ENCODE assay signal across 19 mouse cellular contexts in genomic region chr1:23589414-23589942, GRCm38 (mm10).
DNase-seq lines count a peak whose midpoint lies in the region; ATAC-seq and TF ChIP-seq lines count a peak whose summit lies in the region.
"Had no signal": no experiment of that assay in that cellular context is flagged by ENCODE, and none has a peak within 500 bp of the region (broad histone marks: within the 10 kb centered on the region; RNA-seq: fewer than 3 reads in every experiment).

No protein-coding gene starts in this region.

- no peak overlapping the region for H3K9ac ChIP-seq in embryonic facial prominence, embryonic 14.5 days (ENCODE audit: low read depth, low read length)
- no peak overlapping the region for H3K9ac ChIP-seq in kidney, postnatal 0 days (ENCODE audit: low read depth, low read length)
- no peak overlapping the region for H3K9ac ChIP-seq in neural tube, embryonic 14.5 days (replicated peaks; ENCODE audit: low read depth, low read length)
- H3K9ac ChIP-seq: embryonic facial prominence, embryonic 13.5 days; heart, embryonic 12.5 days; hindbrain, embryonic 14.5 days had no signal

- H3K27ac ChIP-seq in embryonic facial prominence, embryonic 14.5 days (replicated peaks; ENCODE audit: low read depth, low read length), result no peak overlapping the region
- no peak overlapping the region for H3K27ac ChIP-seq in embryonic facial prominence, embryonic 10.5 days (replicated peaks)
- H3K27ac ChIP-seq in kidney, postnatal 0 days, result no peak overlapping the region
- no peak overlapping the region for H3K27ac ChIP-seq in kidney, adult 2 months (ENCODE audit: insufficient read depth, low read depth, low read length)
- no peak overlapping the region for H3K27ac ChIP-seq in neural tube, embryonic 14.5 days (ENCODE audit: low read depth, low read length)
- H3K27ac ChIP-seq: embryonic facial prominence, embryonic 13.5 days; hindbrain, embryonic 10.5 days; hindbrain, embryonic 14.5 days had no signal

- H3K27me3 ChIP-seq in embryonic facial prominence, embryonic 14.5 days (replicated peaks; ENCODE audit: control insufficient read depth, insufficient read depth, low read length), result no peaks in the 10 kb centered on the region
- H3K27me3 ChIP-seq in embryonic facial prominence, embryonic 10.5 days (replicated peaks; ENCODE audit: low read depth, poor library complexity, severe bottlenecking), result no peaks in the 10 kb centered on the region
- H3K27me3 ChIP-seq in kidney, postnatal 0 days (ENCODE audit: insufficient read depth, low read length), result no peaks in the 10 kb centered on the region
- H3K27me3 ChIP-seq in kidney, adult 2 months (replicated peaks; ENCODE audit: control insufficient read depth, insufficient read depth, low read length), result no peaks in the 10 kb centered on the region
- no peaks in the 10 kb centered on the region for H3K27me3 ChIP-seq in neural tube, embryonic 14.5 days (ENCODE audit: control insufficient read depth, insufficient read depth, low read length)
- H3K27me3 ChIP-seq: embryonic facial prominence, embryonic 13.5 days; heart, embryonic 12.5 days had no signal

- peak; percentile 2 for DNase-seq in embryonic facial prominence, embryonic 14.5 days (ENCODE audit: low spot score)
- no peak for DNase-seq in embryonic facial prominence, embryonic 10.5 days (ENCODE audit: low spot score)
- peak; percentile 60 for DNase-seq in kidney, postnatal 0 days (ENCODE audit: low spot score)
- DNase-seq in kidney, adult 2 months, result no peak
- no peak for DNase-seq in neural tube, embryonic 10.5 days (ENCODE audit: extremely low spot score, low spot score)
- DNase-seq in layer of hippocampus, adult 9-10 months (ENCODE audit: low spot score), result no peak
- DNase-seq: adrenal gland, adult 8-10 months; B cell, adult 2 months; cerebellum, adult 11-12 months; cerebellum, adult 9-10 months; cerebellum, postnatal 25 days; gastrocnemius, postnatal 14 days had no signal

- ATAC-seq in embryonic facial prominence, embryonic 14.5 days (ENCODE audit: low read depth), result no peak
- ATAC-seq in kidney, postnatal 0 days (replicated peaks; ENCODE audit: low FRiP score, low read depth), result no peak
- peak; percentile 31; the same call in 1 of the 2 replicates for ATAC-seq in neural tube, embryonic 14.5 days (ENCODE audit: low read depth)
- ATAC-seq: CD4-positive, CD25-positive, alpha-beta regulatory T cell, adult 4 months had no signal

- no peak for TF ChIP-seq POLR2A in kidney, adult 2 months (IDR thresholded peaks at IDR 0.05; ENCODE audit: low read depth, low read length)

- H3K4me1 ChIP-seq in embryonic facial prominence, embryonic 14.5 days (ENCODE audit: control insufficient read depth, insufficient read depth, low read length), result no peaks in the 10 kb centered on the region
- H3K4me1 ChIP-seq in embryonic facial prominence, embryonic 10.5 days, result no peaks in the 10 kb centered on the region
- H3K4me1 ChIP-seq in kidney, postnatal 0 days (replicated peaks; ENCODE audit: insufficient read depth, low read length), result no peaks in the 10 kb centered on the region
- H3K4me1 ChIP-seq in kidney, adult 2 months (ENCODE audit: control insufficient read depth, insufficient read depth, low read length), result no peaks in the 10 kb centered on the region
- no peaks in the 10 kb centered on the region for H3K4me1 ChIP-seq in neural tube, embryonic 14.5 days (ENCODE audit: control insufficient read depth, insufficient read depth, low read length)
- H3K4me1 ChIP-seq: embryonic facial prominence, embryonic 13.5 days; heart, embryonic 12.5 days; hindbrain, embryonic 10.5 days had no signal

- no peak overlapping the region for H3K4me2 ChIP-seq in embryonic facial prominence, embryonic 14.5 days (ENCODE audit: low read depth, low read length)
- no peak overlapping the region for H3K4me2 ChIP-seq in kidney, postnatal 0 days (ENCODE audit: low read length)
- H3K4me2 ChIP-seq in neural tube, embryonic 14.5 days (ENCODE audit: low read depth, low read length), result no peak overlapping the region
- H3K4me2 ChIP-seq: embryonic facial prominence, embryonic 13.5 days; heart, embryonic 12.5 days; hindbrain, embryonic 14.5 days had no signal

- WGBS in embryonic facial prominence, embryonic 14.5 days, result 66% methylated on average over 6 of the region's 6 CpGs
- 82% methylated on average over 6 of the region's 6 CpGs for WGBS in embryonic facial prominence, embryonic 10.5 days
- WGBS in kidney, postnatal 0 days, result 45% methylated on average over 6 of the region's 6 CpGs
- 45% methylated on average over 6 of the region's 6 CpGs for WGBS in kidney, adult 2 months
- WGBS in neural tube, embryonic 14.5 days, result 60% methylated on average over 6 of the region's 6 CpGs

- TF ChIP-seq CTCF in kidney, postnatal 0 days (IDR thresholded peaks at IDR 0.05; ENCODE audit: low read depth), result no peak
- TF ChIP-seq CTCF in kidney, adult 2 months (conservative IDR thresholded peaks at IDR 0.05; ENCODE audit: insufficient read depth, insufficient read length, low read depth, low read length), result no peak

- H3K36me3 ChIP-seq in embryonic facial prominence, embryonic 14.5 days (ENCODE audit: control insufficient read depth, insufficient read depth, low read length), result no peaks in the 10 kb centered on the region
- H3K36me3 ChIP-seq in embryonic facial prominence, embryonic 10.5 days (replicated peaks), result no peaks in the 10 kb centered on the region
- no peaks in the 10 kb centered on the region for H3K36me3 ChIP-seq in kidney, postnatal 0 days (ENCODE audit: insufficient read depth, low read length)
- H3K36me3 ChIP-seq in kidney, adult 2 months (ENCODE audit: control insufficient read depth, insufficient read depth, low read length), result no peaks in the 10 kb centered on the region
- no peaks in the 10 kb centered on the region for H3K36me3 ChIP-seq in neural tube, embryonic 14.5 days (ENCODE audit: control insufficient read depth, insufficient read depth, low read length)
- H3K36me3 ChIP-seq: embryonic facial prominence, embryonic 13.5 days; G1E; heart, embryonic 12.5 days; hindbrain, embryonic 10.5 days had no signal

- no peaks in the 10 kb centered on the region for H3K9me3 ChIP-seq in embryonic facial prominence, embryonic 14.5 days (ENCODE audit: control insufficient read depth, low read length)
- H3K9me3 ChIP-seq in embryonic facial prominence, embryonic 10.5 days, result no peaks in the 10 kb centered on the region
- H3K9me3 ChIP-seq in kidney, postnatal 0 days (replicated peaks; ENCODE audit: low read length), result no peaks in the 10 kb centered on the region
- H3K9me3 ChIP-seq in neural tube, embryonic 14.5 days (ENCODE audit: control insufficient read depth, low read length), result no peaks in the 10 kb centered on the region
- H3K9me3 ChIP-seq: embryonic facial prominence, embryonic 13.5 days; G1E; heart, embryonic 12.5 days; hindbrain, embryonic 10.5 days had no signal

- no peak overlapping the region for H3K4me3 ChIP-seq in embryonic facial prominence, embryonic 14.5 days (ENCODE audit: low read depth, low read length)
- no peak overlapping the region for H3K4me3 ChIP-seq in embryonic facial prominence, embryonic 10.5 days
- no peak overlapping the region for H3K4me3 ChIP-seq in kidney, postnatal 0 days (replicated peaks; ENCODE audit: low read depth, low read length)
- H3K4me3 ChIP-seq in kidney, adult 2 months (ENCODE audit: insufficient read depth, low read depth, low read length), result no peak overlapping the region
- no peak overlapping the region for H3K4me3 ChIP-seq in neural tube, embryonic 14.5 days (ENCODE audit: low read depth, low read length)
- H3K4me3 ChIP-seq: embryonic facial prominence, embryonic 13.5 days; heart, embryonic 12.5 days; hindbrain, embryonic 10.5 days had no signal

Comparison
In these comparisons a context has a peak if more than half of its experiments do, and no peak if none do; other contexts are left out.
1. DNase-seq: peak in embryonic facial prominence, embryonic 14.5 days (single experiment) and kidney, postnatal 0 days (single experiment); none in embryonic facial prominence, embryonic 10.5 days (single experiment), kidney, adult 2 months (single experiment), neural tube, embryonic 10.5 days (single experiment) and layer of hippocampus, adult 9-10 months (single experiment).